Mouse (Mus musculus): Measurements from ENCODE around the gene Nt5c2.

DNA sequence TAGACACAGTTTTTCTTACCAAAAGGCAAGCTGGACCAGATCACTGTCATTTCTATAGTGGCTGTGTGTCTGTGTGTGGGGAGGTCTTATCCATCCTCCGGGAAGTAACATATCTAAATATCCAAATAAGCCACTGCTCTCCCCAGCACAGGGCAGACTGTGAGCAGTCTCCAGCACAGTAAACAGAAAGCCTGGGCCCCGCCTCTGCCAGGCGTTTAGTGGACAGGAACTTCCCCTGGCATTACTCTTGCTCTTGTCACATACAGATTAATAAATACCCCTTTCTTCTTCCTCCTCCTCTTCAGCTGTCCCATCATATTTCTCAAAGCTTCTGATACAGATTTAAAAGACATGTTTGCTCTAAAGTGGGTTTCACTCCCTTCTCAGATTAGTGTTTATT is 152.4 kb downstream of the Nt5c2 start:
- TF ChIP-seq TAL1 (IDR thresholded peaks at IDR 0.05; ENCODE audit: low read length) (no peak), GATA1 (IDR thresholded peaks at IDR 0.05; ENCODE audit: low read length) (no peak)
